Mouse (Mus musculus) kidney, postnatal 4 days (tissue): ENCODE measurements around the gene Orc1.

Source experiments
- DNase-seq, 2 experiments: peaks; one replicate each; pipeline ENCODE4 v3.0.0; 2021; ENCODE audit warnings: mixed read lengths in 2 of 2

The Orc1 gene

GRCm38 (mm10) chr4:108637721-108638120 lies 58.5 kb downstream of the Orc1 start:
- DNase-seq, result no peak

GRCm38 (mm10) chr4:108638752-108639151 lies 59.5 kb downstream of the Orc1 start:
- DNase-seq, result no peak

GRCm38 (mm10) chr4:108664407-108664806 lies 85.2 kb downstream of the Orc1 start:
- DNase-seq, result peak in 1 of 2 experiments; percentile 6
